Mouse (Mus musculus) liver, adult 2 months (tissue): ENCODE measurements around the gene Gm6993. TPM values are rescaled to one million over a fixed set of nuclear protein-coding genes. Genes with fewer than 3 reads are reported as not detected.

Experiments used
- DNase-seq: peaks from one replicate; pipeline ENCODE4 v3.0.0-alpha.2; 2011; ENCODE audit warnings: low read depth, low spot score; ENCODE audit errors: extremely low read depth
- H3K27ac ChIP-seq: fragments of 200-500 bp; replicated peaks from 2 replicates; pipeline ENCODE4 v1.5.1; 2012; ENCODE audit warnings: low read depth, mild to moderate bottlenecking, control low read depth, inconsistent platforms, low read length; ENCODE audit not compliant: insufficient read depth
- H3K27me3 ChIP-seq: fragments of 200-500 bp; 2 replicates; pipeline ENCODE4 v1.6.1; 2012; ENCODE audit warnings: mild to moderate bottlenecking, moderate library complexity, low read length, inconsistent platforms; ENCODE audit not compliant: control insufficient read depth, insufficient read depth
- H3K36me3 ChIP-seq: fragments of 200-500 bp; 2 replicates; pipeline ENCODE4 v1.6.1; 2012; ENCODE audit warnings: low read length, inconsistent platforms; ENCODE audit not compliant: control insufficient read depth, insufficient read depth
- H3K4me1 ChIP-seq: fragments of 200-500 bp; 2 replicates; pipeline ENCODE4 v1.6.1; 2011; ENCODE audit warnings: low read length; ENCODE audit not compliant: control insufficient read depth, insufficient read depth
- H3K4me3 ChIP-seq: fragments of 200-500 bp; 2 replicates; pipeline ENCODE4 v1.5.1; 2011; ENCODE audit warnings: low read depth, mild to moderate bottlenecking, control low read depth, low read length, moderate library complexity; ENCODE audit not compliant: insufficient read depth
- H3K79me2 ChIP-seq: fragments of 200-500 bp; 2 replicates; pipeline ENCODE4 v1.6.1; 2012; ENCODE audit warnings: inconsistent platforms, mild to moderate bottlenecking, low read length, moderate library complexity; ENCODE audit not compliant: control insufficient read depth, insufficient read depth
- H3K9ac ChIP-seq: fragments of 200-500 bp; 2 replicates; pipeline ENCODE4 v1.6.1; 2012; ENCODE audit warnings: low read depth, mild to moderate bottlenecking, control low read depth, inconsistent platforms, low read length
- CTCF ChIP-seq: fragments of 200-500 bp; IDR thresholded peaks from 2 replicates; pipeline ENCODE4 v1.5.1; 2011; ENCODE audit warnings: low read depth, low read length, control low read depth
- POLR2A ChIP-seq: fragments of 200-500 bp; IDR thresholded peaks from 2 replicates; pipeline ENCODE4 v1.6.1; 2011; ENCODE audit warnings: low read length, control low read depth; ENCODE audit not compliant: insufficient read depth; ENCODE audit errors: extremely low read depth
- WGBS: fragments of 180-500 bp; shearing (Covaris S2); methylation state at CpG from one replicate; pipeline ENCODE4 v1.1.7; 2018; 5-methylcytosine and 5-hydroxymethylcytosine counted together
- polyA plus RNA-seq: library from polyadenylated mRNA; depleted of rRNA; stranded (reverse); fragments of >200 nt; gene quantifications from 2 replicates; pipeline ENCODE4 v1.2.3, GENCODE M21; 2012
- total RNA-seq: library from RNA; depleted of rRNA; stranded (reverse); fragments of >200 nt; gene quantifications from 2 replicates; pipeline ENCODE4 v1.2.3, GENCODE M21; 2014

Gm6993 gene
- total and polyA plus RNA-seq, 2 experiments, result not detected

DNA sequence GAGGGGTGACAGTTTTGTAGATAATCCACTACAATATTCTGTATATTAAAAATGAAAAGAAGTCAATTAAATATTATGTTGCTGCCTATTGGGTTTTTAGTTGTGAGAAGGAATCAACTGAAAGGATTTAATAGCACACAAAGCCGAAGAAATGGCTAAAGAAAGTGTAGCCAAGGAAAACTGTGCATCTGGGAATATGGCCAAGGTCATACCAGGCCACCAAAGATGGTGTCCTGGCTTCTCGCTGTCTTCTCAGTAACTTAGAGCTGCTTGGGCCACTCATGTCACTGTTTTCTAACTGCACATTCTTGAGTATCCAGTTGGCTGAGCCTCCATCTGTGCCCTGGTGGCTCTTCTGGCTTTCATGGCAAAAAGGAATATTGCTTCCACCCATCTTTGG is 3.4 kb downstream of the Gm6993 start:
- H3K27ac ChIP-seq, result no peak overlapping the region
- H3K9ac ChIP-seq, result no peak overlapping the region
- no peak for DNase-seq
- no peak for TF ChIP-seq POLR2A
- no peak for TF ChIP-seq CTCF
- no peaks in the 10 kb centered on the region for H3K36me3 ChIP-seq
- H3K27me3 ChIP-seq, result peaks cover 3% of the 10 kb centered on the region; the same call in 1 of the 2 replicates
- H3K79me2 ChIP-seq, result no peaks in the 10 kb centered on the region
- 74% methylated on average over 2 of the region's 2 CpGs for WGBS
- no peaks in the 10 kb centered on the region for H3K4me1 ChIP-seq
- H3K4me3 ChIP-seq, result no peak overlapping the region

DNA sequence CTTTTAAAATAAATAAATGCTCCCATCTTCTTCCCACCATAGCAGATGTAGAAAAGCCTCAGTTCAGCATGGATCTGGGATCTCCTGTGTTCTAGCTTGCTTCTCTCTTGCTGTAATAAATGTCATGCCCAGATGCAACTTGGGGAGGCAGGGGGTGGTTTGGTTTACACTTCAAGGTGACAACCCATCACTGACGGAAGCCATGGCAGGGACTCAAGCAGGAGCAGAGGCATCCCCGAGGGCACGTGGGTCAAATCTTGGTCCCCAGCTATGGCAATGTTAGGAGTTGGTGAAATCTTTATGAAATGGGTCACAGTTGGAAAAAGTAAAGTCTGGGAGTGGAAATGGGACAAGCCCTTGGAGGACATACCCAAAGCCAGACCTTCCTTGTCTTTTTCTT is 4.1 kb downstream of the Gm6993 start:
- DNase-seq, result no peak
- H3K27ac ChIP-seq, result no peak overlapping the region
- WGBS, result 87% methylated on average over 3 of the region's 3 CpGs

DNA sequence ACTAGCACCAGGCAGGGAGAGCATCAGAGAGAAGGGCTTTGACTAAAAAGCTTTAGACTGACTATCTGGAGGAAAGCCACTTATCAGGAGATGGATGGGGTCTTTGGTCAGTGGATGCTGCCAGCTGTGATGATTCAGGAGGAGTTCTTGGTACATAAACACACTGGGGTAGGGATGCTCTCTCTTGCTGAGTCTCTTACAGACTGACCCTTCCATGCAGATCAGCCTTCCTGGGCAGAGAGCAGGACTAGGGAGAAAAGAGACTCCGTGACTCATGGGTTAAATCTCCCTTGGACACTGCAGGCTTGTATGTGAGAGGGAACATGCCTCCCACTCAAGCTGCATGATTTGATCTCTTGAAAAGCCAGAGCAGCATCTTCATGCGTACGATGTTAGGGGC is 5.6 kb downstream of the Gm6993 start:
- peaks cover 2% of the 10 kb centered on the region; the same call in 1 of the 2 replicates for H3K27me3 ChIP-seq
- no peaks in the 10 kb centered on the region for H3K4me1 ChIP-seq
- no peaks in the 10 kb centered on the region for H3K36me3 ChIP-seq
- no peak overlapping the region for H3K9ac ChIP-seq
- H3K4me3 ChIP-seq, result no peak overlapping the region
- DNase-seq, result no peak
- no peaks in the 10 kb centered on the region for H3K79me2 ChIP-seq
- TF ChIP-seq POLR2A, result no peak
- TF ChIP-seq CTCF, result no peak
- WGBS, result 78% methylated on average over 3 of the region's 3 CpGs
- H3K27ac ChIP-seq, result no peak overlapping the region

More for the DNA sequence above, 4.1 kb downstream of the Gm6993 start:
- Histone ChIP-seq H3K36me3 (no peaks in the 10 kb centered on the region), H3K27me3 (peaks cover 2% of the 10 kb centered on the region; the same call in 1 of the 2 replicates), H3K4me1 (no peaks in the 10 kb centered on the region), H3K9ac (no peak overlapping the region), H3K4me3 (no peak overlapping the region), H3K79me2 (no peaks in the 10 kb centered on the region)
- TF ChIP-seq POLR2A (no peak), CTCF (no peak)

DNA sequence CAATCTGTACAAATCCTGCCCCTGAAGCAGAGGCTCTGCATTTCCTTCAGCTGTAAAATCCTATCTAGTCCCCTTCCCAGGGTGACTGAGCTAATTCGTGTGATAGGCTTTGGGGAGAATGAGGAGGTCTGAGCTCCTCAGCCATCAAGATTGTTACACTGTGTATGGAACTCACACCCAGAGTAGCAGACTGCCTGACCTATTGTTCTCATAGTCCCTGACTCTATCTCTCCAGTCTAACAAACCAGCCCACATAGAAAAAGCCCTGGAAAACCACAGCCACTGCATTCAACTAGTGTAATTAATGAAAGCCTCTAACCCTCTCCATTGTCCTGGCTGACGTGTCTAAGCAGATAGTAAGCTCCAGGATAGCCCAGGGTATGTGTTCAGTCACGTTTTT is 6.0 kb downstream of the Gm6993 start:
- H3K4me1 ChIP-seq, result no peaks in the 10 kb centered on the region
- H3K27ac ChIP-seq, result no peak overlapping the region
- H3K4me3 ChIP-seq, result no peak overlapping the region
- WGBS, result 61% methylated on average over 3 of the region's 3 CpGs
- H3K36me3 ChIP-seq, result no peaks in the 10 kb centered on the region
- H3K27me3 ChIP-seq, result peaks cover 2% of the 10 kb centered on the region; the same call in 1 of the 2 replicates
- no peaks in the 10 kb centered on the region for H3K79me2 ChIP-seq
- H3K9ac ChIP-seq, result no peak overlapping the region
- no peak for DNase-seq
- TF ChIP-seq POLR2A (no peak), CTCF (no peak)

DNA sequence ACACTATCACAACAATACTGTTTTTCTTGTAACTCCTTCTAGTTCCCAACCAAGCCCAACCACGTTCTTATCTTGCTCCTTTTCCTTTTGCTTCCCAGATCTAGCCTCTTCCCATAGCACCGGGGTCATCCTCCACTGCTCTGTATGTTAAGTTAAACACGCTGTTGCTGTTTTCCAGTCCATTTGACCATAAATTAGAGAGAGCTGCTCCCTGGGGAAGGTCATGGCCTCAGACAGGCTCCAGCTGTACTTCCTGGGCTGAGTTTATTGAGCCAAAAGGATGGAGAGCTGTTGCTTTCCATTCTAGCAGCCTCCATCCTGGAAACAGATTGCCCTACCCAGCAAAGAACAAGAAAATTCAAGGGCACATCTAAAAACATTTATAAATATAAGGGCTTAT is 7.6 kb downstream of the Gm6993 start:
- WGBS, result 74% methylated on average over 3 of the region's 3 CpGs
- peaks cover 2% of the 10 kb centered on the region; the same call in 1 of the 2 replicates for H3K27me3 ChIP-seq
- H3K4me1 ChIP-seq, result no peaks in the 10 kb centered on the region
- H3K36me3 ChIP-seq, result no peaks in the 10 kb centered on the region
- no peaks in the 10 kb centered on the region for H3K79me2 ChIP-seq
- no peak overlapping the region for H3K4me3 ChIP-seq
- TF ChIP-seq POLR2A, result no peak
- no peak for TF ChIP-seq CTCF
- DNase-seq, result no peak
- no peak overlapping the region for H3K27ac ChIP-seq
- H3K9ac ChIP-seq, result no peak overlapping the region

DNA sequence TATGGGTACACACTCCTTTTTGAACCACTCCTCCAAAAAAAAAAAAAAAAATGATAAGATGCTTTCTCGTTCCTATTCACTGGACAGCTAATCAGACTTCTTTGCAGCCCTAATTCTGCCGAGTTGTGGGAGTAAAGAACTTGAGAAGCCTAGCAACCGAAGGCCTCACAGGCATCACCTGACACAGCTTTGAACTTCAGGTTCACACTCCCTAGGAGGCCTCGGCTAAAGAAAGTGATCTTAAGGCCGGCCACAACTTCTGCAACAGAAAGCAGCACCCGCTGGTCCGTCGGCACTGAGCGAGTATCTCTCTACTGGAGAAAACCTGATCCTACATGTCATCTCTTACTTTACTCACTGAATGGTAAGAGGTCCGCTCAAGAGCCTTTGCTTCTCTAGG is 8.1 kb downstream of the Gm6993 start:
- no peak overlapping the region for H3K27ac ChIP-seq
- TF ChIP-seq CTCF, result no peak
- no peak for TF ChIP-seq POLR2A
- 59% methylated on average over 10 of the region's 10 CpGs for WGBS
- no peaks in the 10 kb centered on the region for H3K4me1 ChIP-seq
- H3K27me3 ChIP-seq, result peaks cover 2% of the 10 kb centered on the region; the same call in 1 of the 2 replicates
- H3K4me3 ChIP-seq, result no peak overlapping the region
- H3K36me3 ChIP-seq, result no peaks in the 10 kb centered on the region
- H3K9ac ChIP-seq, result no peak overlapping the region
- H3K79me2 ChIP-seq, result no peaks in the 10 kb centered on the region
- no peak for DNase-seq
